Mouse (Mus musculus) monocyte, adult 2 months (primary cell): Measurements from ENCODE around the gene I0C0044D17Rik.

Experiments used
- DNase-seq, 2 experiments: peaks; one replicate each; pipeline ENCODE4 v3.0.0; 2022; ENCODE audit warnings: low spot score in 2 of 2, low read depth in 1 of 2

Gene I0C0044D17Rik

GRCm38 (mm10) chr4:98778219-98778618, 45.4 kb downstream of the I0C0044D17Rik start:
- no peak for DNase-seq

GRCm38 (mm10) chr4:98777464-98777863, 46.2 kb downstream of the I0C0044D17Rik start:
- no peak for DNase-seq

- no peak for DNase-seq
Measured at GRCm38 (mm10) chr4:98776721-98777427, 46.8 kb downstream of the I0C0044D17Rik start.

GRCm38 (mm10) chr4:98773785-98774184, 49.9 kb downstream of the I0C0044D17Rik start:
- no peak for DNase-seq
